Mouse (Mus musculus) monocyte, adult 59 days (primary cell): ENCODE measurements around the gene Cox7c. TPM values are rescaled to one million over a fixed set of nuclear protein-coding genes. Genes with fewer than 3 reads are reported as not detected.

Experiments used
- total RNA-seq, 2 experiments: library from RNA; stranded (reverse); gene quantifications; one replicate each; pipeline ENCODE4 v1.2.4; 2023

Gene Cox7c
- 100 to 1,000 TPM; 134 to 168 TPM for total RNA-seq

GRCm38 (mm10) chr13:86046254-86046951 lies at the start of gene Cox7c:
TSS of gene Cox7c (minus strand) at chr13:86046904.

